Mouse (Mus musculus) midbrain, embryonic 13.5 days (tissue): ENCODE results near the gene Arfgap2. TPM values are rescaled to one million over a fixed set of nuclear protein-coding genes. Genes with fewer than 3 reads are reported as not detected.
A peak's percentile ranks its signal among the peaks of the same experiment; 100 is the strongest.

Source experiments
- ATAC-seq: fragments of 200-750 bp; cut with Nextera tagmentation; 2 replicates; pipeline ENCODE4 v1.8.0; 2017; ENCODE audit warnings: mild to moderate bottlenecking, moderate TSS enrichment, moderate library complexity
- H3K27ac ChIP-seq: fragments of 300-500 bp; sonication (generic); 2 replicates; pipeline ENCODE4 v1.5.1; 2015; ENCODE audit warnings: inconsistent platforms, mild to moderate bottlenecking, moderate library complexity
- H3K27me3 ChIP-seq: fragments of 300-500 bp; sonication (generic); 2 replicates; pipeline ENCODE4 v1.6.1; 2015; ENCODE audit warnings: mild to moderate bottlenecking, inconsistent platforms
- H3K36me3 ChIP-seq: fragments of 300-500 bp; sonication (generic); 2 replicates; pipeline ENCODE4 v1.6.1; 2015; ENCODE audit warnings: mild to moderate bottlenecking, inconsistent platforms
- H3K4me1 ChIP-seq: fragments of 300-500 bp; sonication (generic); replicated peaks from 2 replicates; pipeline ENCODE4 v1.6.1; 2015; ENCODE audit warnings: inconsistent platforms
- H3K4me2 ChIP-seq: fragments of 300-500 bp; sonication (generic); replicated peaks from 2 replicates; pipeline ENCODE4 v1.6.1; 2015; ENCODE audit warnings: moderate library complexity, mild to moderate bottlenecking, inconsistent platforms
- H3K4me3 ChIP-seq: fragments of 300-500 bp; sonication (generic); replicated peaks from 2 replicates; pipeline ENCODE4 v1.5.1; 2015; ENCODE audit warnings: mild to moderate bottlenecking, inconsistent platforms
- H3K9ac ChIP-seq: fragments of 300-500 bp; sonication (generic); replicated peaks from 2 replicates; pipeline ENCODE4 v1.6.1; 2015; ENCODE audit warnings: mild to moderate bottlenecking, inconsistent platforms
- H3K9me3 ChIP-seq: fragments of 300-500 bp; sonication (generic); 2 replicates; pipeline ENCODE4 v1.6.1; 2016; ENCODE audit warnings: mild to moderate bottlenecking, inconsistent platforms
- WGBS: fragments of 180-500 bp; shearing (Covaris S2); methylation state at CpG from one replicate; pipeline ENCODE4 v1.1.7; 2015; 5-methylcytosine and 5-hydroxymethylcytosine counted together
- polyA plus RNA-seq: library from polyadenylated mRNA; unstranded; fragments of >200 nt; fragmentation: Nextera tagmentation; extraction: Ambion mirVana; gene quantifications from 2 replicates; pipeline ENCODE4 v1.2.1, GENCODE M21; 2015

Arfgap2 gene
- polyA plus RNA-seq, 1 experiment from 2014 or later: 82.6 TPM

DNA sequence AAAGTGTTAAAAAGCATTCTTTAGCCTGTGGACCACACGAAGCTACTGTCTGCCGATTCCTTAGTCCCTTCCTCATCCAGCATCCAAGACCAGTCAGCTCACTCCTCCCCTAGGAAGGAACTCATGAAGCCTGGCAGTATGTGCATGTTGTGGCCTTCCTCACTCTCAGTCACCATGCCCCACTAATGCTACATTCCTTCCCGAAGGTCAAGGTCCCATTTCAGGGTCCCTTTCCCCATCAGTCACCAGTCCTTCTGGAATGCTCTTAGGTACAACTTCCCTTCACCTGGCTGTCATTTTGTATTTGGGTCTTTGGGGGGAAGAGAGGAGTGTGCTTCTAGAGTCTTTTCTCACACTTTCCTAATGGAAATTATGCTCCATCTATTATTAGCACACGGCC, 12.8 kb upstream of the Arfgap2 start:
- ATAC-seq: no peak
- 78% methylated on average over 4 of the region's 4 CpGs for WGBS

DNA sequence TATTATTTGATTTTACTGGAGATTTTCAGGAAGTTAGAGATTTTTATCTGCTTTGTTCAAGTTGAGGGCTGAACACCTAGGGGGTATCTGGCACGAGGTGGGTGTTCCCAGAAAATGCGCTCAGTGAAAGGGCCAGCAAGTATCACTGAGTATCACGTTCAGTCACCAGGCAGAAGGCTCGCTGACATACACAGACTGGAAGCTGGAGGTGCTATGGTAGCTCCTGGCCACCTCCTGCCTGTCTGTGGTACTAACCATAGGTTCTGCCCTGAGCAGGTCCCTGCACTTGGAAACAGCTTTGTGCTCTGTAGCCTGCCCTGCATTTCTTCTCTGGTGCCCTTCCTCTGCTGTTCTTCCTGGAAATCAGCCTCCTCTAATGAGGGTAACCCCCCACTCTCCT, 12.3 kb upstream of the Arfgap2 start:
- no peak for ATAC-seq
- Histone ChIP-seq H3K9me3 (no peaks in the 10 kb centered on the region), H3K4me2 (no peak overlapping the region), H3K4me1 (peaks cover 26% of the 10 kb centered on the region), H3K36me3 (no peaks in the 10 kb centered on the region), H3K9ac (no peak overlapping the region), H3K27me3 (peaks cover 21% of the 10 kb centered on the region), H3K4me3 (no peak overlapping the region), H3K27ac (no peak overlapping the region)
- 62% methylated on average over 4 of the region's 4 CpGs for WGBS

More for the DNA sequence above, 12.8 kb upstream of the Arfgap2 start:
- no peak overlapping the region for H3K4me3 ChIP-seq
- no peaks in the 10 kb centered on the region for H3K36me3 ChIP-seq
- no peak overlapping the region for H3K9ac ChIP-seq
- no peak overlapping the region for H3K4me2 ChIP-seq
- H3K9me3 ChIP-seq: no peaks in the 10 kb centered on the region
- peaks cover 21% of the 10 kb centered on the region for H3K4me1 ChIP-seq
- H3K27ac ChIP-seq: no peak overlapping the region
- peaks cover 21% of the 10 kb centered on the region for H3K27me3 ChIP-seq

DNA sequence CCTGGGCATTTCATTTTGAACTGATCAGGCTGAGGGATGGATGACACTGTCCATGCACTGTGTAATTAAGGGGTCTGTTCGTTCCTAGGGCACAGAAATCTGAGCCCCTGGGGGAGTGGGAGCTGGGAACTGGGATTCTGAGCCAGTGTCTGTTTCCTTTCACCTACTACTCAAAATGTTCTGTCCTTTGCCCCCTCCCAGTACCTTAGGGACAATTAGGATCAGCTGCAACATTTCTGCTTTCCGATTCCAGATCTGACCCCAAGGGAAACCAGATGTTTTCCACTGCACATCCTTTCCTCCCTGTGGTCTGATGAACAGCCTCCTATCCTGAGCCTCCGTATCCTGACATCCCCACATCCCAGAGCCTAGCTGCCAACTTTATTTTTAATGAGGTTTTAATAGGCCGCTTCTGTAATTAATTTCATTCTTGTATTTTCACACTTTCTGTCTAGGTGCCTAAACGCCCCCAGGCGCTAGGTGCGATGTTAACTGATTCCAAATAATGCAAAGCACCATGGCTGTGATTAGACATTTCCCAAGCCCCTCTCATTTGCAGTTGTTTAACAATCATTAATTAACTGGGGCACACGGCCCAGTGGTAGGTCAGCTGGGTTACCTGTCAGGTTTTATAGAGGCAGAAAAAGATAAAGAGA, 9.9 kb upstream of the Arfgap2 start:
- no peak overlapping the region for H3K4me3 ChIP-seq
- H3K36me3 ChIP-seq: no peaks in the 10 kb centered on the region
- 34% methylated on average over 8 of the region's 8 CpGs for WGBS
- peaks cover 34% of the 10 kb centered on the region for H3K4me1 ChIP-seq
- ATAC-seq: no peak
- H3K9me3 ChIP-seq: no peaks in the 10 kb centered on the region
- H3K27me3 ChIP-seq: peaks cover 21% of the 10 kb centered on the region
- no peak overlapping the region for H3K27ac ChIP-seq
- no peak overlapping the region for H3K4me2 ChIP-seq
- no peak overlapping the region for H3K9ac ChIP-seq

DNA sequence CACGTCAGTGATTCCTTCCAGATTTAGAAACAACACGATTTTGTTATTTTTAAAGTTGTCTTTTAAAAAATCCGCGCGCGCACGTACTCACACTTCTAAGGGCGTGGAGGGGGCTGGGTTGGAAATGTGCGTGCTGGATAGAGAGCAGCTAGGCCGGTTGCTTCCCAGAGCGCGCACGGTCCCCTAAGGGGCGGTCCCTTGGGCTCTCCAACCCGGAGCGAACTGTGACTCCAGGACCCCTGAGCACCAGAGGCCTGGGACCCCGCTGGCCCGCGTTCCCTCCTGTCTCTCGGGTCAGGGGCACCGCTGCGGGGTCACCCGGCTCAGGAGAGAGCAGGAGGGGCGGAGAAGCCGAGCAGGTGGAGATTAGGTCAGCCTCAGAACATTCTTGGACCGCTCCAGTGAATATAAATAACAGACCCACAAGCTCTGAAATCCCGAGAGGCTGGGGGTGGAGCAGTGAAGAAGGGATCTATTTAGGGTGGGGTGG, 9.1 kb upstream of the Arfgap2 start, which contains the start of gene Pacsin3:
Pacsin3 (plus strand) TSS at position 294 of the 490 bp plus-strand sequence.
- Histone ChIP-seq H3K4me2 (peak within 1 kb of the TSS; percentile 99), H3K27ac (0 out of 2 replicates have a peak within 1 kb of the TSS, but pooled peaks have one; percentile 6), H3K36me3 (no peaks in the 10 kb centered on the region), H3K27me3 (peaks cover 21% of the 10 kb centered on the region), H3K4me3 (peak within 1 kb of the TSS; percentile 59), H3K9ac (peak within 1 kb of the TSS; percentile 70), H3K4me1 (peaks cover 34% of the 10 kb centered on the region), H3K9me3 (no peaks in the 10 kb centered on the region)
- ATAC-seq: peak; percentile 41
- 2% methylated on average over 27 of the region's 27 CpGs for WGBS

DNA sequence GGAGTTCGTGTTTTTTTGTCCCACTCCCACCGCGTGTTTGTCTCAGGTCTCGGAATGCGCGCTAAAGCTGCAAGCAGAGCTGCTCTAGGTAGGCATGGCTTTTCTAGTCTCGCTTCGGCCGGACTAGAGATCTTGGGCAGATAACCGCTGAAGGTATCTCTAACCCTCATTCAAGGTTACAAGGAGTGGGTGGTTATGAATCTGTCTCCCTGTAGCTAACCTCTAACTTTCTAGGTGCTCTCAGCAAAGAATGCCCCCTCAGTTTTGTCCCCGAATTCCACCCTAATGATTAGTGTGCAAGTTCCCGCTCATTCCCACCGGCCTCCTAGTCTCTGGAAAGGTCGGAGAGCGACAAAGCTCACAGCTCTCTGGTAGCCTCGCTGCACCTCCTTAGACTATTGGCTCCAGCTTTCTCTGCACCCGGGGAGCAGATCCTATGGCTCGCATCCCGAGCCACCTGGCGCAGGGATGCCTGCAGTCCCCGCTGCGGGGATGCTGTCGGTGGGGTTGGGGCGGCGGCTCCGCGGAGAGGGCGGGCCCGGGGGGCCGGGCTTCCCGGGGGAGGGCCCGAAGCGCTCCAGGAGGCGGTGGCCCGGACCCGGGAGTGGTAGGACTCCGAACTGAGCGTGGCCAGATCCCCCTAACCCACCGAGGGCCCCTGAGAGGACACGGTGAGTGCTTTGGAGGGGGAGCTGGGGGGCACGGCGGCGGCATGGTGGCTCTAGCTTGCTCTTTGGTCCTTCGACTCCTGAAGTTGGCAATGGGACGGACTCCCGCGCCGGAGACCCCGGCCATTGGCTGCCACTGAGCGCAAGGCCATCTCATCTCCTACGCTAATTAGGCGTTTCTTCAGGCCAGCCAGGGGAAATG, 8.3 kb upstream of the Arfgap2 start:
- Histone ChIP-seq H3K27me3 (peaks cover 21% of the 10 kb centered on the region), H3K4me3 (peak overlapping the region; percentile 59), H3K27ac (0 out of 2 replicates have a peak overlapping the region, but pooled peaks have one; percentile 6), H3K4me2 (peak overlapping the region; percentile 99), H3K9me3 (no peaks in the 10 kb centered on the region), H3K9ac (peak overlapping the region; percentile 70), H3K4me1 (peaks cover 34% of the 10 kb centered on the region), H3K36me3 (no peaks in the 10 kb centered on the region)
- WGBS: under 1% methylated on average over 49 of the region's 52 CpGs
- ATAC-seq: peak; percentile 66

DNA sequence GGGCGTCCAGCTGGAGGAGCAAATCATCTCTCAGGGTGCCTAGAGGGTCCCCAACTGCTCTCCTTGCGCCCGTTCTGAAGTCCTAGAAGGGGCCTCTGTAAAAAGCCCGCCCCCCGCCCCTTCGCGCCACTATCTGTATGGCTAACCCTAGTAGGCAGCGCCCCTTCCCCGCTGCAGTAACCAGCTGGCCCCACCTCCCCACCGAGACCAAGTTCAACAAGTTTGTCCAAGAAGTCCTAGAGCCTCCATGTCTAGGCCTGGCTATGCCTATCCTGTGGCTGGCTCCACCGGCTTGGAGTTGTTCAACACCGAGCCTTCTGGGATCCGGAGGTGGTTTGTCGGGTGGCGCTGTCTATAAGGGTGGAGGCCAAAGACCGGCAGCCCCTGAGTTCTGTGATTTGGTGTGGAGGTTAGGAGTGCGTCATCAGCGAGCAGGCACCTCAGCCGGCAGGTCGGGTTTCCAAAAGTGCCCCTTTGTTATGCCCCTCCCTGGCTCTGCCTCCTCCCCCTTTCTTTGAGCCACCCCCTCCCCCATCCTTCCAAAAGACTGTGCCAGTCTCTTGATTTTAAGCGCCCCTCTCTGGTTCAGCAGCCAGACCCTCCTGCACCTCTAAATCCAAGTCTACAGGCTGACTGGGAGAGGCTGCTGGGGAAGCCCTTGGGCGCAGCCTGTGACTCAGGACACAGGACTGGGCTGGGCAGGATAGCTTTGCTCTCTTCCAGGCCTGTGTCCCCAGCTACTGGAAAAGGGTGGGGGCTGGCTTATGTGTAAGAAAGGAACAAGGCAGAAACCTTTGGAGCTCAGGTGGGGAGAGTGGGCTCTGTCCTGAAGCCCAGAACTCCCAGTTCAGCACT, 7.4 kb upstream of the Arfgap2 start:
- Histone ChIP-seq H3K9ac (peak overlapping the region; percentile 70), H3K4me3 (peak overlapping the region; percentile 59), H3K27ac (0 out of 2 replicates have a peak overlapping the region, but pooled peaks have one; percentile 6), H3K27me3 (peaks cover 21% of the 10 kb centered on the region), H3K4me2 (peak overlapping the region; percentile 99), H3K4me1 (peaks cover 34% of the 10 kb centered on the region), H3K36me3 (no peaks in the 10 kb centered on the region), H3K9me3 (no peaks in the 10 kb centered on the region)
- WGBS: 1% methylated on average over 22 of the region's 22 CpGs
- peak; percentile 75 for ATAC-seq

DNA sequence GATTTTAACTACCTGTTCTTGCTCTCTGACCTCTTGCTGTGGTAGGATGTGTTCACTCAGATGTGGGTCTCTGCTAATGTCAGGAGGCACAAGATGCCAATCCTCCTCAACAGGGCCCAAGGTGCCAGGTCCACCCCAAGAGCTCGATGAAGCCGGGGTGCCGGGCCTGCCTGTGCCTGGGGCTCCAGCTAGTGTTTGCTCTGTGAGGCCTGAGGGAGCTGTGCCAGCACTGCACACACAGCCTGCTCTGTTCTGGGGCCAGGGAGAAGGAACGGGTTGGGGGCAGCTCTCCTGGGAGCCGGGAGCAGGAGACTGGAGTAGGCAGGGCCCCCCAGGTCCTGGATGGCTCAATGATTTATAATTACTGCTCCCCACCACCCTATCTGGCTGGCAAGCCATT, 6.7 kb upstream of the Arfgap2 start:
- peak overlapping the region; percentile 59; the same call in 1 of the 2 replicates for H3K4me3 ChIP-seq

DNA sequence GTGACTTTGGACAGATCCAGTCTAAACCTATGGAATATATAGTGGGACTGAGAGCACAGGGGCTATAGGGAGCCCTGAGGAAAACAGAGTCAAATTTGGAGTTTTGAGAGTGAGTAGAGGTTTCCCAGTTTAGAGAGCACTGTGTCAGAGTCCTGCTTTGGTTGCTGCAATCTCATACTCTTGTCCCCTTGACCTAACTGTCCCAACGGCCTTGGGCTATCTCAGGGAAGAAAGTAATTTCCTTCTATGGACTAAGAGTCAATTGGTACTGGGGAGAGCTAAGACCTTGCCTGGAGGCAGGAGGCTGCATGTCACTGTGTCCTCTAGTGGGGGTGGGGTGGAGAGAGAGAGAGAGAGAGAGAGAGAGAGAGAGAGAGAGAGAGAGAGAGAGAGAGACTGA, 5.9 kb upstream of the Arfgap2 start:
- Histone ChIP-seq H3K36me3 (no peaks in the 10 kb centered on the region; the same call in 1 of the 2 replicates), H3K4me3 (no peak overlapping the region), H3K9me3 (no peaks in the 10 kb centered on the region), H3K27me3 (peaks cover 21% of the 10 kb centered on the region), H3K27ac (no peak overlapping the region), H3K4me2 (no peak overlapping the region), H3K9ac (no peak overlapping the region), H3K4me1 (peaks cover 34% of the 10 kb centered on the region)
- whole genome bisulfite sequencing: 62% methylated on average over 1 of the region's 1 CpGs
- no peak for ATAC-seq

More for the DNA sequence above, 6.7 kb upstream of the Arfgap2 start:
- Histone ChIP-seq H3K9ac (peak overlapping the region; percentile 70; the same call in 1 of the 2 replicates), H3K9me3 (no peaks in the 10 kb centered on the region), H3K27me3 (peaks cover 21% of the 10 kb centered on the region), H3K27ac (no peak overlapping the region), H3K4me2 (peak overlapping the region; percentile 99), H3K36me3 (no peaks in the 10 kb centered on the region; the same call in 1 of the 2 replicates), H3K4me1 (peaks cover 34% of the 10 kb centered on the region)
- 82% methylated on average over 5 of the region's 5 CpGs for WGBS
- peak; percentile 12 for ATAC-seq

DNA sequence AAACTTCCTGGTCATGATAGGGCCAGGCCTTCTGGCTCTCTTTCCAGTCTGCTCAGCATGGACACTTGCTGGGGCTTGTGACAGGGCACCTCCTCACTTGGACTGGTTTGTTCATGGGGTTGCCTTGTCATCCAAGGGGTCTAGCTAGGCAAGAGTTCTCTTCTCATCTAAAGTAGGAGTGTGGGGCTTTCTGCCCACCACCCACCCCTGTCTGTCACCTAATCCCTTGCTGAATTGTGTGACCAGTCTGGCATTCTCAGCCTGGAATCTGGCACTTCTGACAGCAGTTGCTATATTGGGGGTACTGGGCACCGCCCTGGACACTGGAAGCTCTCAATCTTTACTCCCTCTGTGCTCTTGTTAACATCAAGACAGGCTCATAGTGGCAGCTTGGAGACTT, 5.3 kb upstream of the Arfgap2 start:
- whole genome bisulfite sequencing: 92% methylated on average over 1 of the region's 1 CpGs
- peaks cover 41% of the 10 kb centered on the region for H3K4me1 ChIP-seq
- H3K27me3 ChIP-seq: peaks cover 16% of the 10 kb centered on the region
- H3K4me2 ChIP-seq: no peak overlapping the region
- H3K27ac ChIP-seq: no peak overlapping the region
- no peak overlapping the region for H3K4me3 ChIP-seq
- ATAC-seq: no peak
- H3K9ac ChIP-seq: no peak overlapping the region
- H3K36me3 ChIP-seq: no peaks in the 10 kb centered on the region; the same call in 1 of the 2 replicates
- no peaks in the 10 kb centered on the region for H3K9me3 ChIP-seq

DNA sequence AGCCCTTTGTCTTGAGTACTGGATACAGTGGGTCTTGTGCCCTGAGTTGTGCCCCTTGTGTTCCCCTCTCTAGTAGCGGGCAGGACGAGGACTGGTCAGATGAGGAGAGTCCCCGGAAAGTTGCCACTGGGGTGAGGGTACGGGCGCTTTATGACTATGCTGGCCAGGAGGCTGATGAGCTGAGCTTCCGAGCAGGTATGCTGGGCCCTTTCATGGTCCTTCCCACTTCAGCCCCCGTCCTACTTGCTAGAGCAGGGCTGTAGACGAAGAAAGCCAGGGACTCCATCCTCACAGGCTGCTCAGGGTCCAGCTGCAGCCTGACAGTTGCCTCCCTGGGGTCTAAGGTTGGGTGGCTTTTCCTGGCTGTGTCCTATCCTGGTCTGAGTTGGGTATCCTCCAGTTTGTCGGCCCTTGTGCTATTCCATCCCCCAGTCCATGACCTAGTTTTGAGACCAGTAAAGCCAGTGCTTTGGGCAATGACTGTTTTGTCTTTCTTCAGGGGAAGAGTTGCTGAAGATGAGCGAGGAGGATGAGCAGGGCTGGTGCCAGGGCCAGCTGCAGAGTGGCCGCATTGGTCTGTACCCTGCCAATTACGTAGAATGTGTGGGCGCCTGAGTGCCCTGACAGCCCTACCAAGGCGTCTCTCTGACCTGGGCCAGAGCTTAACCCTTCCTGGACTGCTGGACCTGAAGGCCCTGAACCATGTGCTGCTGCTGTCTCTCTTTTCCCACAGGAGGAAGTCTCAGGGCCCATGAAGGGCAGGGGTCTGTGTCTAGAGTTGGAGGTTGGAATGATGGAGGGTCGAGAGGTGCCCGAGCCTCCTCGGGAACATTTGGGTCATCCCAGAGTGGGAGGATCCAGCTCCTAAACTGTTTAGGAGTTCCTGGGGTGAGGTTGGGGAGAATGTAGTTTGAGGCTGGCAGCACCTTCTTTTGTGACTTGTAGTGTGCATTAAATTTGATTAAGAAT, 798 bp upstream of the Arfgap2 start:
- H3K27ac ChIP-seq: peak overlapping the region; percentile 94
- H3K9me3 ChIP-seq: no peaks in the 10 kb centered on the region
- no peak for ATAC-seq
- peaks cover 24% of the 10 kb centered on the region for H3K36me3 ChIP-seq
- H3K27me3 ChIP-seq: no peaks in the 10 kb centered on the region
- H3K9ac ChIP-seq: peak overlapping the region; percentile 57
- H3K4me3 ChIP-seq: peak overlapping the region; percentile 85
- peaks cover 22% of the 10 kb centered on the region for H3K4me1 ChIP-seq
- peak overlapping the region; percentile 93 for H3K4me2 ChIP-seq
- 90% methylated on average over 17 of the region's 17 CpGs for WGBS
